Mouse (Mus musculus): ENCODE data around the gene Dst.
"Not testable (repeated sequence)": the region's sequence is repeated elsewhere in the genome, so short reads cannot be mapped to it uniquely, and the experiment has no call there.

Gene Dst

DNA sequence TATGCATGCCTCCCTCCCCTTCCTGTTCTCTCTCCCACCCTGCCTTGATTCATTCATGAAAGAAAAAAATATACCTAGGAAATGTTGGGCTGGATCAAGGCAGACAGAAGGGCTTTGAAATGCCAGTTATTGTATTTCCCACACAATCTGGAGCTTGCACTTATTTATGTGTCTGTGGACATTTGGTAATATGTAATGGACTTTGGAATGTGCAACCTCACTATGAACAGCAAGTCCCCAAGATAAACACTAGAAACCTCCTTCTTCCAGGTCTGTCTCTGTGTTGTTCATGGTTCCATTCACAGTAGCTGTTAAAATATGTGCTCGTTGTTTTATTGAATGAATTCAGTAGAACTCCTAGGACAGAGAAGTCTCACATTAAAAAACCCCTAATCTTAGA is 153.8 kb downstream of the Dst start:
- CTCF ChIA-PET, result no interaction called here

DNA sequence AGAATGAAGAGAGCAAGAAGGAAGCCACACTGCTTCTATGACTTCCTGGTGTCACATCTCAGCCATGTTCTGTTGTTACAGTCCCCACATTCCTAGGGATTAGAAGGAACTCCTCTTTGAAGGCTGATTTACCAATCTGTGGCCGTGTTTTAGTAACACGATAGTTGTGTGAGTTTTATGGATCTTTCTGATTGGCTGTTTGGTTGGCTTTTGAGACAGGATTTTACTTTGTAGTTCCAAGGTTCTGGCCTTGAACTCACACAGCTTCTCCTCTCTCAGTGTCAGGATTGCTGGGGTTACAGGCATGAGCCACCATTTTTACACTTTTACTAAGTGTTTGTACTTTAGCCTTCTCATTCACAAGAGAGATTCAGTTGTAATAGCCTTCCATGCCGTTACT is 155.9 kb downstream of the Dst start:
- CTCF ChIA-PET, result no interaction called here

DNA sequence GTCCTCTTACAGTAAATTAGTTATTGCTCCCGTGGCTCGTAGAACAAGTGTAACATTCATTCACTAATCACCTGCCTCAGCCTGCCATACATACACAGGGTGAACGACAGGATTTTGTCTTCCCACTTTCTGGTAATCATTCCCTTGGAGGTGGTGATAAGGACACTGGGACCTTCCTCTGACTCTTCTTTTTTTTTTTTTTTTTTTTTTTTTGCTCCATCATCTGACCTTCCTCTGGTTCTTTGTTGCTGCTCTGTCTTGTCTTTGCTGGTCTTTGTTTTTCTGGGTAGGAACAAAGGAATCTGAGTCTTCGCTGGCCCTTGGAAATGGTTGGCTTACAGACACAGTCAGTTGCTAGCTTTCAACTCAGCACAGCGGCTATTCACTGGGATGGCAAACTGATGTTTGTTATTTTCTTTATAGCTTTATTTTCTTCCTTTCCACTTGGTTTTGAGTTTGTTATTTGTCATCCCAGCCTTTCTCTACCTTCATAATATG is 157.6 kb downstream of the Dst start:
- CTCF ChIA-PET, result no interaction called here

DNA sequence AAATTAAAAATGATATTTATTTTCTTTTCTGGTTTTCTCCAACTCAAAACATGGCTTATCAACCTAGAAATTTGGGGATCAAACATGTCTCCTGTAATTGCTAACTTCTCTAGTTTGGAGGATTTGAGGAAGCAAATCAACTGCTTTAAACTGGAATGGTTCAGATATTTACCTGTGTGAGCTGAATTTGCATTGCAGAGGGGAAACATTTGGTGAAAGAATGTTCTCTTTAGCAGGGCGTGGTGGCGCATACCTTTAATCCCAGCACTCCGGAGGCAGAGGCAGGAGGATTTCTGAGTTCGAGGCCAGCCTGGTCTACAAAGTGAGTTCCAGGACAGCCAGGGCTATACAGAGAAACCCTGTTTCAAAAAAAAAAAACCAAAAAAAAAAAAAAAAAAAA is 158.4 kb downstream of the Dst start:
- CTCF ChIA-PET, result not testable (repeated sequence)

DNA sequence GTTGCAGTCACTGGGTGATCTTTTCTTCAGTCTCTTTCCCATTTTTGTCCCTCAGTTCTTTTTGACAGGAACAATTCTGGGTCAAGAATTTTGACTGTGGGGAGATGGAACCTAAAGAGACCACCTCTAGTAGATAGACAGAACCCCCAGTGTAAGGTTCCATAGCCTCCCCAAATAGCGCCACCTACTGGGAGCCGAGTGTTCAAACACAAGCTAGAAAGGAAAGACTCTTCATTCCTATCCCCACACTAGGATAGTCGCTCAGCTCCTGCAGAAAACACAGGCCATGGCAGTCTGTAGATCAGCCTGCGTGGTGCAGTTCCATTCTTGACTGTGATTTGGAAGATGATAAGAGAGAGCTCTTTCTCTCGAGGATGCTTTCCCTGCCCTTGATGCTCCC is 160.3 kb downstream of the Dst start:
- CTCF ChIA-PET, result interaction anchor here (0.6 kb wide), 1 partner anchor 27 kb away, joined by 7 read pairs; no protein-coding TSS in a partner anchor

DNA sequence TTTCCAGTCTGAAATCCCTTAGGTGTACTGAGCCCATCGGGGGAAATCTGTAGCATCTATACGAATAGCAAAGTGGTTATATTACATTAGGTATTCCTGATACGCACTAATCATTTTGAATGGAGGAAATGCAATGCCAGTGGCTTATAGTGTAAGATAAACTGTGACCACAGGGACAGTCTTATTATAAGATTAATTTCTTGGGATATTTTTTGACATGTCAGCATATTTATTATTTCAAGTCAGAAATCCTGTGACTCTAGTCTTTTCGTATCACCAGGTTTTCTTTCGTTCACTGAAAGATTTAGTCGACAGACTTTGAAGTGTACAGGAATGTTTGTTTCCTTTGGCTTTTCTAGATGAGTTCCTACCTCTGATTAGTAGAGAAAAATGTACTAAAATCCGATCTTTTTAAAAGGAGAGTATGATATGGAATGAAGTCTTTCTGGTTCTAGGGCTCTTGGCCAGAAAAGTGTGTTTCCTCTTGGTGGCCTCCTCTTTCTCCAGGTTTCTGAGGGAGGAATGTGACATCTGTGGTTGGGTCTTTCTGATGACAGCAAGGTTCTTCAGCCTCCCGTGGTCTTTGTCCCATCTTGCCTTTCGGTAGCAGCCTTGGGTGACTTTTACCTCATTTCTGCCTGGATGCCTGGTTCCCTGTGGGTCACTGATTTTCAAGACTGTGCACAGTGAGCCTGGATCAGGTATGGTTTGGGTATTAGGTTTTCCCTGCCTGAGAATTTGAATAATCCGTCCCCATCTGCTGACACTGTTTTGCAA is 161.7 kb downstream of the Dst start:
- CTCF ChIA-PET, result interaction anchor here (0.7 kb wide), 1 partner anchor 27 kb away, joined by 4 read pairs; no protein-coding TSS in a partner anchor

DNA sequence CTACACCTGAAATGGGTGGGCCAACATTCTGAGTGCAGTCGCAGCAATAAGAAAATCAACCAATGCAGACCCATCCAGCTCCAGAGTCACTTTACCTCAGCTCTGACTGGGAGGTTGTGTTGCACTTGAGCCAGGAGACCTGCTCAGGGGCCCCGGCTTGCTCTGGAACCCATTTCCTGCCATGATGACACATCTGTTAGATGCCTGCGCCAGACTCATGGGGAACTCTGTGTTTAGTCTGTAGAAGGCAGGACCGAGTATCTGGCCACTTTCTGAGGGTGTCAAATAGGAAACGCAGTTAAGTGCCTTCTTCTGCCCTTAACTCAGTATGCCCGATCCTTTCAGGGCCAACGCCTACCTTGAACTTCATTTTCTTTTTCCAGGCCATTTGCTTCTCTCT is 162.4 kb downstream of the Dst start:
- CTCF ChIA-PET, result no interaction called here

DNA sequence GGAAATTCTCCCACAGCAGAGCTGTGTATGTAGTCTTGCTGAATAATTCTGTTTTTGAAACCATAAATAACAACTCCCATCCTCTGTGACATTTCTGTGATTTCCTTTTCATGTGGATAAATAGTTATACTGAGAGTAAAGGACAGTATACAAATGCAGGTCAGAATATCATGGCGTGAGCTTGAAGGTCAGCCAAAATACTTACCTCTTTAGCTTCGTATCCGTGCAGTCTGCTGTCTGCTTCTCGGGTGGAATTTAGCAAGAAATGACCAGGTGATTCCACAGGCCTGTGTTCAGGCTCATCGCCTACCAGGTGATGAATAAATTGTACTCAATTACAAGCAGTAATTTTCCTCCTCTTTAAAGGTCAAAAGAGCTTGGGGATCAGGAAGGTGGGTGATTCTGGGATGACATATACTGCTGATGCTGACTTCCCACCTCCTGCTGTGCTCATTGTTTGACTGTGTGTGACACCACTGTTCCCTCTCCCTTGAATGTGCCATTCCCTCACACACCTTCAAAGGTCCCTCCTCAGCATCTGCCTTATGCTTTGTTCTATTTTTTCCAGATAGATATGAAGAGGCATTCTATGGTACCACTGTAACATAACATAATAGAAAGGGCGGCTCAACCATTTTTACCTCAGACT is 163.1 kb downstream of the Dst start:
- CTCF ChIA-PET, result no interaction called here

DNA sequence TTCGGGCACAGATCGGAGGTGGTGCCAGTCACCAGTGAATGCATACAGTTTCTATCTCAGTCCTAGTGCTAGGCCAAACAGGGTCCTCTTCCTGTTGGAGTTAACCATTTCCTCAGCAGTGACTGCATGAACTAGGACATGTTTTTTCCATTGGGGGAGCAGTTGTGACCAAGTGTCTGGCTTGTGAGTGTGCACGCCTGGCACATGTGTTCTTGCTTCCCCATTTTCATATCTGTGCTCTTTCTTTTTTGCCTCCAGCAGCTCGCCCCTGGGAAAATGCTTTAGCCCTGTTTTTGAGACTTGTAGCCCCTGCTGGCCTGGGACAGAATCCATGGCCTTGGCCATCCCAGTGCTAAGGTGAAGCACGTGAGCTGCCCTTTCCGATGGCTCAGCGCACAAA is 164.2 kb downstream of the Dst start:
- CTCF ChIA-PET, result no interaction called here

DNA sequence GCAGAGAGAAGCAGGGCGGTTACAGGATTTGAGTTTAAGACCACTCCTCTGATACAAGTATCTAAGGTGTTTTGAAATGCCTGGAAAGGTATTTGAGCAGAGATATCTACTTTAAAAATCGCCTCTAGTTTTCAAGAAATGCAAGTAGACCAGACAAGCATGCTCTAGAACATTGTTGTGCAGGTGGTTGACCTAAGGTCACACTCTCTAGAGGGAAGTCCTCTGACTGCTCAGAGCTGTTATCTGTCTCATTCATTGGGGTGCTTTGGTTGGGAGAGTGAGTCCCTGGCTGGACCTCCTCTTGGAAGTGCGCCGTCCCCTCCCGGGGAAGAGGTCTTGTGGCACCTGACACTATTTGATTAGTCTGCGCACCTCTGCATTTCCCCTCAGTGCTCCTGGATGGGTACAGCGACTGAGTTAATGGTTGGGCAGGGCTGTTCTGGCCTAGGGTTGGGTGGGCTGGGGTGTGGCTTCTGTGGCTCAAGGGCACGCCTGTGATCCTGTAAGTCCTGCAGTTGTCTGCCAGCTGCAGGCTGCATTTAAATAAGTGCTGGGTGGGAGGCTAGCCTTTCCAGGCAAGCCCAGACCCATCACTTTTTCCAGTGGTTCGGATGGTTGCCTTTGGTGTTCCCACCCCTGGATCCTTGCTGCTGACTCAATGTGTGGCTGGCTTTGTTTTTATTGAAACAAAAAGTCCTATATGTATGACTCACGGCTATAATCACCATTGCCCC is 165.6 kb downstream of the Dst start:
- CTCF ChIA-PET, result no interaction called here

DNA sequence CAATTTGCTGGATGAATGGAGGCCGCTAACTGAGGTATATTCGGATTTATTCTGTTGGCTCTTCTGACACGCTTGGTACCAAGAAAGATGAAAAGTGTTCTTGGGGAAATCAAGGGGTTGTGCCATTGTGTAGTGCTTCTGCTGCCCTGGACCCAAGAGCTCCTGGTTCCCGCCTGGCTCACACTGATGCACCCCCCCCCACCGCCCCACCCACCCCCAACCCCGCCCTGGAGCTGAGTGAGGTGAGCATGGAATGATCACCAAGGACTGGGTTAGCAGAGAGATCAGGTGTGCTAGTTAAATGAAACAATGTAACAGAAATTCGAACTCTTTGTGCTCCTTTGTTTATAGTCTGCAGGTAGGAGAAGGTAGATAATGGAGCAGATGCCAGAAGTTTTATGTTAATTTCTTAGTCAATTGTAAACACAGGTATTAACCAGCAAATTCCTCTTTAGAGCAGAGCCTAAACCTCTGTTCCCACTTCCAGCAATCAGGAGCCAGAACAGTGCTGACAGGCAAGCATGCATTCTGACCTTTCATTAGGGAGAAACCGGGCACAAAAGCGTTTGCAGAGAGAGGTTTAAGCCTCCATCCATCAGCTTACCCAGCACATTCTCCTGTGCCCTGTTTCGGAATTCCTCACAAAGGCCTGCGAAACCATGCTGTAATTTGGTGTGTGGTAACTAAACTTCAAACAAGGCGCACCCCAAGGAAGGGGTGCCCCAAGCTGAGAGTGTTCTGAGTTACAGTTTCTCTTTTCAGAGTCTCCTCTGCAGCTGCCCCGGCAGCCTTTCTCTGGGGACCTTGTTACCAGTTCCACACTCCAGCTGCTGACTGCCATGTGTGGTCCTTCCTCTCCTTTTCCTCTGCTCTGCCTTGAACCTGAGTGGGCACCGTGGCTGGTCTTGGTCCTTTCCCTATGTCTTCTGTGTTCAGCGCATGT is 166.5 kb downstream of the Dst start:
- CTCF ChIA-PET, result no interaction called here

DNA sequence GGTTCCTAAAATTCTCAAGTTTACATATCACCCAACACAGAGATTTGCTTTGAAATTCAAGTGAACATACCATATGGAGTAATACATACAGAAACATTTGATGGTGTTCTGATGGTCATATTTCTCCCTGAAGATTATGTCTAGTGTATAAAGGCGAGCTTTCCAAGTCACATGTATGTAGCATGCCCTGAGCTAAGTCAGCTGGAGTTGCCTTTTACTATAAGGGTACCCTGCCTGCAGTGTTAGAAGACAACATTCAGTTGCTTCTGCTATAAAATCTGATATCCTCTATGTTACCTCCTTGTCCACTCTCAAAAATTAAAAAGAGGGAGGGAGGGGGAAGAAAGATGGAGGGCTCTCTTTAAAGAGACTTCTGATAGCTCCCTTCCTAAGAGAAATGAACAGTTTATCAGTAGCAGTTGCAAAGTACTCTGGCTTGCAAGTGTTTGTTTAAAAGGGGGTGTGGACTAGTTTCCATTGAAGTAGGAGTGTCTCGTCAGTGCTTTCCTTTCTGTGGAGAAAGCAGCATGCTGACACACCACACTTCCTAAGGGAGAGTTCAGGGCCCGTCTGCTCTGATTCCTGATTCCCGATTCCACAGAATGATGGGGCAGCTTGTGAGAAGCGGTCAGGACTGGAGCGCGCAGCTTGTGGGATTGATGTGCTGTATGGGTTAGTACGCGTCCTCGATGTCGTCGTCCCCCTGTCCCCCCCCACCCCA is 168.8 kb downstream of the Dst start:
- CTCF ChIA-PET, result no interaction called here

DNA sequence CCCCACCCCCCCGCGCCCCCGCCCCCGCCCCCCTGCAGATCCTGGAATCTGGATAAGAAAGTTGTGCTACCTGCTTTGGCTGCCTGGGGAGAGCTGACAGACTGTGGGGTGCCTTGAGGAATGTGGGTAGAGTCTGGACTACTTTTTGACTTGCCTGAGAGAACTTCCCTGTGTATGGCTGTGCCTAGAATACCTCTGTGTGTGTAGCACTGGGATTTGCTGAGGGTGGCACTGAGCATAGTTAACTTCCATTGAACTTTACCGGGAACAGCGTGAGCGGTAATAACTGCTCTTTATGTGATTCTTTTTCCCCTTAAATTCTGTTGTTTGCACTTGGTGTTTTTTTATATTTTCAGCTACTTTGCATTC is 169.4 kb downstream of the Dst start:
- CTCF ChIA-PET, result no interaction called here

DNA sequence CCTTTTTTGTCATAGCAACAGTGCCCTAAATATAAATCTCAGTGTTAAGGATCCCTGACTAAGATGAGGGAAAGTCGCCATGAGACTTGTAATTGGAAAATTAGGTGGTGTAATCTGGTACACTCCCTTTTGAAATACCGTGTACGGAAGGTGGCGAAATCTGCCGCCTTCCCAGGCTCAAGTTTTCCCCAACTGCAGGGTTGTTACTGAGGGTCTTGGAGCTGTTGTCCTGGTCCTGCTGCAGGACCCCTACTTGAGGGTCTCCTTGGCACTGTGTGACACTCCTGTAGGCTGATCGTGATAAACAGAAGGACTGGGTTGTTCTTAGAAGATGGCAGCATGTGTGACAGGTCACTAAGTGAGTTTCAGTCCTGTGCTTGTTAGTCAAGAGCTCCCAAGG is 169.9 kb downstream of the Dst start:
- CTCF ChIA-PET, result no interaction called here

DNA sequence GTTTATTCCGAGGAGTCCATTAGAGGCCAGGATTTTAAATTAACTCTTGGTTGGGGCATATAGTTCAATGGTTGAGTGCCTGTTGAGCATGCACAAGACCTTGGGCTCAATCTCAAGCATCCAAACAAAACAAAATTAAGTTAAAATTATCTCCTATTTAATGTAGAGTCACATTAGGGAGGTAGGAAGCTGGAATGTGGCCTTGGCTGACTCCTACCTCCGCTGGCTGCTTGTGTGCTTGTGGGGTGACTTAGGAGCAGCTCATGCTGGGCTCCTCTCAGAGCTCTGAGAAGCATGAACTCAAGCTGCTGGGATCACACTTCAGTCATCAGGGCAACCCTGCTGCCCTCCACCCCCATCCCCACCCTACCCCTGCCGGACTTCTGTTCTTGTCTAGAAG is 181.0 kb downstream of the Dst start:
- CTCF ChIA-PET, result no interaction called here

DNA sequence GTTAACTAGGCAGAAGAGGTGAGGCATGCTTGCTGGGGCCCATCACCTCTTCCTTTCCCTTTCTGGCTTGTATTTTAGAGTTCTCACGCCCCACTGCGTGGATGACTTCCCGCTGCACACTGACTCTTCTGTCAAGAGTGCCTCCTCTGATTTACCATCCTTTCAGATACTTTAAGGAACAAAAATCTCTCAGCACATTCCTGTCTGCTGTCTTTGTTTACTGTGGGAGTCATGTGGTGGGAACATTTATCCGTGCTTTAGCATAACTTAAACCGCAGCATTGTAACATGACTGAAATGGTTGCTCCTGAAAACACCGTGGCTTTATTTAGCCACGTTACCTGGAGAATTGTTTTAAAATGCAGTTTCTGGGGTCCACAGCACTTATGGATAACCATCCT is 182.7 kb downstream of the Dst start:
- CTCF ChIA-PET, result no interaction called here

DNA sequence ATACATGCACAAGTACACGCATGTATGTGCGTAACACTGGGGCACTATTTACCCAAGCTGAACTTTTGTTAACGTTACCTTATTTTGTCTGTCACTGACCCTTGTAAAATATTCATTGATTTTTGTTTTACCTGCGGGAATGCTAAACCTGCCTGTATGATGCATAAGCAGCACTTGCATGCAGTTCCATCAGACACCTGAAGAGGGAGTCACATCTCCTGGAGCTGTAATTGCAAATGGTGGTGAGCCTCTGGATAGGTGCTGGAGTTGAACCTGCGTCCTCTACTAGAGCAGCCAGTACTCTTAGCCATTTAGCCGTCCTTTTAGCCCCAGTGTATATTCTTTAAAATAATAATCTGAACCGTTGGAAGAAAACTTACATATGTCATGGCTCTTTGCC is 185.6 kb downstream of the Dst start:
- CTCF ChIA-PET, result no interaction called here

DNA sequence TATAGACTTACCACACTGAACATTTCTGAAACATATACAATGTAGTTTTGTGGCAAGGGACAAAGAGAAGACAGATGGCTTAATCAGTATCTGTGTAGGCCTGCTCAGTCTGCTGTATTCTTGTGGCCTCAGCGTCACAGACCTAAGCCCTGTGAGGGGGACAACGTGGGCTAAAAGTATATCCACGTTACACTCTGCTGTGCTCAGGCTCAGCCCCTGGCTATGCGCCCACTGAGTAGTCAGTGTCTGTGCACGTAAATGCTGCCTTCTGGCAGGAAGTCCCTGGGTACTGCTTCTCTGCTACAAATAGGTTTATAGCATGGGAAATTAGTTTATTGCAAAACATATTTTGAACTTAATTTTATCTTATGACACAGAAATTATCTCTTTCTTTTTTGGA is 186.3 kb downstream of the Dst start:
- CTCF ChIA-PET, result no interaction called here

DNA sequence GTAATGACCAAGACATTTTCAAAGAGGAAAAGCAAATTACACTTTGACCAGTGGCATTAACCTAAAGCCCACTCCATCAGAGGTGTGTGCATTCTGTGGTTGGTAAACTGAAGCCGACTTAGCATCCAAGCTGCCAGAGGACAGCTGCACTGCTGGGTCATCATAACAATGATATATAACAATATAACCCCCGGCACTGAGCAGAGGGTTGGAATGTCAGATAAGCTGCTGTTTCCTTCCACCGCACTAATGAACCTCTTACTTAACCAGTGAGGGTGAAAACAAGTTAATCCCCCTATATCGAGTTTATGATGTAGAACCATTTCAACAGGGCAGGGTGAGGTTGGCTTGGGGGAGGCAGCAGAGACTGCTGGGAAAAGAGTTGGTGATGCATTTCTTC is 187.1 kb downstream of the Dst start:
- CTCF ChIA-PET, result no interaction called here

DNA sequence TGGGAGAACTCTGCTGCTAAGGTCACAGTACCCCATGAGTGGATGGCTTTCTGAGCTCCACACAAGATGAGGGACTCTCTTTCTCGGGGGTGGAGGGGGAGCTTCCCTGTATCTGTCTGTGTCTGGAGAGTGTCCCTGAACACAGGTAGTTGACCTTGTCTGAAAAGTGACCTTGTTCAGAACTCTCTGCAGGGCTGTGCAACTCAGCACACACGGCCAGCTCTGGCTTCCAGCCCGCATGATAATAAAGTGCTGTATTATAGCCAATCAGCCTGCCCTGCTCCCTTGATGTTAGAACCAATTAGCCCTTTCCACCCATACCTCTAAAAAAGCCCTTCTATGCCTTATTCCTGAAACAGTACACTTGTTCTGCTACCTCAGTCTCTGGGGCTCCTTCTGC is 188.9 kb downstream of the Dst start:
- CTCF ChIA-PET, result interaction anchor here (0.5 kb wide), 1 partner anchor 28 kb away, joined by 4 read pairs; no protein-coding TSS in a partner anchor

DNA sequence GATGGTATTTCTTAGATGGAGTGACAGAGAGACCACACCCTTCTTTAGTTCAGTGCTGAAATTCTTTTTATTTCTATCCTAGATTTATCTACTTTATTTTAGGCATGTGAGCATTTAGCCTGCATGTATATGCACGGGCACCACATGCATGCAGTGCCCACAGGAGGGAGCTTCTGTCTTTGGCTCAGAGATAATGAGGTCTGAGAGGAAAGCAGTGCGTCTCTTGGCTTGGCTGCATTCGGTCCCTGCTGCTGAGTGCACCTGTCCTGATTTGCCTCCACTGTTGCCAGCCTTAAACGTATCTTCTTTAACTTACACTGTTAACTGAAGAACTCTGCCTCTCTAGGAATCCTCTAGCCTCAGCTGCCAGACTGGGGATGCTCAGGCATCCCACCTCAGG is 189.6 kb downstream of the Dst start:
- CTCF ChIA-PET, result no interaction called here

All from spleen, embryonic (tissue).